Mouse (Mus musculus) kidney, adult 9 months (tissue): ENCODE measurements at regions not wholly inside any gene's neighbourhood (a gene's known extent, or its start where the extent isn't known, plus 50 kb on each side); places are given as distances from the start of the nearest gene placed in this dataset.

Source experiments
- DNase-seq: peaks from one replicate; pipeline ENCODE4 v3.0.0; 2022

- DNase-seq = no peak
These were observed 525.6 kb upstream of the Man1a start for GRCm38 (mm10) chr10:54601993-54602392.

- DNase-seq = no peak
These were observed 518.7 kb upstream of the Man1a start for GRCm38 (mm10) chr10:54595072-54595471.

GRCm38 (mm10) chr10:54558636-54559035 lies 482.2 kb upstream of the Man1a start:
- DNase-seq = peak; percentile 11

- no peak for DNase-seq
These were observed 475.5 kb upstream of the Man1a start for GRCm38 (mm10) chr10:54551734-54552397.

GRCm38 (mm10) chr10:54550665-54551064 lies 474.3 kb upstream of the Man1a start:
- no peak for DNase-seq

- no peak for DNase-seq
These were observed 472.6 kb upstream of the Man1a start for GRCm38 (mm10) chr10:54548977-54549376.

- DNase-seq = no peak
These were observed 472.1 kb upstream of the Man1a start for GRCm38 (mm10) chr10:54548526-54548925.

- DNase-seq = no peak
These were observed 456.2 kb upstream of the Man1a start for GRCm38 (mm10) chr10:54532581-54532980.

GRCm38 (mm10) chr10:54510776-54511175 lies 434.4 kb upstream of the Man1a start:
- DNase-seq = no peak

GRCm38 (mm10) chr10:54509766-54510165 lies 433.4 kb upstream of the Man1a start:
- DNase-seq = no peak
